Comparison of ENCODE assay signal across 8 mouse cellular contexts in the genomic region with DNA sequence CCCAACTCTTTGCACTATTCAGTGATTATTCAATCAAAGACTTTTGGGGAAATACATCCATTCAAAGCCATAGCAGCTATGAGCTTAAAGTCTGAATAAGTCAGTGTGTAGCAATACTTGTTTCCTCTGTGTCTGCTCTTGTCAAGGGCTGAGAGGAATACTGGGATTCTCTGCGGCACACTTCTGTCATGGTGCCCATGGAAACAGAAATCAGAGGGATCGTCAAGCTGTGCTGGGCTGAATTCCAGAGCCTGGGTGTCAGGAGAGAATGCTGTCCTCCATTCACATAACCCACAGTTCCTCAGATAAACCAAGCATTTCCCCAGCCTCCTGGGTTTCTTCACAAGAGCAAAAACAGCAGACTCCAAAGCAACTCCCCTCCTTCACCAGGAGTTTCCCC. TPM values are rescaled to one million over a fixed set of nuclear protein-coding genes. Genes with fewer than 3 reads are reported as not detected.
A peak's percentile ranks its signal among the peaks of the same experiment; 100 is the strongest.
DNase-seq lines count a peak whose midpoint lies in the region; ATAC-seq lines count a peak whose summit lies in the region.

No protein-coding gene starts in this region.

- peak; percentile 9 for DNase-seq in gastrocnemius, adult 18-20 months (ENCODE audit: low spot score)
- no peak for DNase-seq in gastrocnemius, postnatal 14 days
- peak; percentile 89 to 90 for DNase-seq in cerebellum, postnatal 14 days
- DNase-seq in heart, postnatal 36 days = peak; percentile 23 to 27
- peak; percentile 46 to 60 for DNase-seq in right cerebral cortex, postnatal 36 days (ENCODE audit: low spot score in 2 of 2)
- DNase-seq in c-Kit-positive CD71-positive TER-119-positive erythroid progenitor cells, embryonic 14.5 days (ENCODE audit: low spot score) = no peak
- no peak for DNase-seq in spleen, adult 12 weeks (ENCODE audit: low spot score)

- 17% methylated on average over 2 of the region's 2 CpGs for WGBS in lung, embryonic 16.5 days

- H3K4me1 ChIP-seq in lung, embryonic 16.5 days (replicated peaks; ENCODE audit: control insufficient read depth, insufficient read depth, low read length) = peaks cover 18% of the 10 kb centered on the region

- intact Hi-C loops in gastrocnemius, postnatal 14 days (cut with DNase I; ENCODE audit: low total_unique reads) = no loop called here
- intact Hi-C loops in heart, postnatal 36 days (cut with DNase I) = no loop called here

- H3K4me3 ChIP-seq in lung, embryonic 16.5 days (ENCODE audit: low read length) = no peak overlapping the region

- H3K4me2 ChIP-seq in lung, embryonic 16.5 days (ENCODE audit: low read depth, low read length) = no peak overlapping the region

- H3K27ac ChIP-seq in lung, embryonic 16.5 days (ENCODE audit: low read length) = no peak overlapping the region

- no peaks in the 10 kb centered on the region for H3K27me3 ChIP-seq in lung, embryonic 16.5 days (ENCODE audit: control insufficient read depth, insufficient read depth, low read depth, low read length)

- H3K9ac ChIP-seq in lung, embryonic 16.5 days (ENCODE audit: low read length) = no peak overlapping the region

- peak; percentile 79 for ATAC-seq in lung, embryonic 16.5 days (ENCODE audit: low read depth)

- H3K36me3 ChIP-seq in lung, embryonic 16.5 days (ENCODE audit: control insufficient read depth, insufficient read depth, low read length) = no peaks in the 10 kb centered on the region

- H3K9me3 ChIP-seq in lung, embryonic 16.5 days (ENCODE audit: control insufficient read depth, low read length) = no peaks in the 10 kb centered on the region

RNA-seq across cellular contexts. Expression of gene Znrf2, which starts 58.6 kb away (rescaled TPM):
- 10 to 100 TPM; 13.1 to 16.3 TPM for total RNA-seq in gastrocnemius, adult 18-20 months (2021)
- total RNA-seq in gastrocnemius, postnatal 14 days (2021) = 1 to 10 TPM; 8.1 to 9.6 TPM
- total RNA-seq in heart, postnatal 36 days (2021) = 10 to 100 TPM; 16.1 to 18.1 TPM
- 3.3 and 3.4 TPM in 2 replicates for polyA plus RNA-seq in lung, embryonic 16.5 days (2015; fragmentation: Nextera tagmentation; extraction: Ambion mirVana)

Comparison
In these comparisons a context has a peak if more than half of its experiments do, and no peak if none do; other contexts are left out.
1. DNase-seq: peak in gastrocnemius, adult 18-20 months (single experiment), cerebellum, postnatal 14 days (2 of 2), heart, postnatal 36 days (2 of 2) and right cerebral cortex, postnatal 36 days (2 of 2); none in gastrocnemius, postnatal 14 days (single experiment), c-Kit-positive CD71-positive TER-119-positive erythroid progenitor cells, embryonic 14.5 days (single experiment) and spleen, adult 12 weeks (single experiment).